Mouse (Mus musculus): ENCODE data around the gene Kdf1. TPM values are rescaled to one million over a fixed set of nuclear protein-coding genes. Genes with fewer than 3 reads are reported as not detected.

The Kdf1 gene
- total RNA-seq (2014; rRNA removed; ENCODE audit: low replicate concordance), result not detected in 2 replicates
- polyA plus RNA-seq (2015; fragmentation: Nextera tagmentation; extraction: Ambion mirVana), result 0.16 and 0.30 TPM in 2 replicates

GRCm38 (mm10) chr4:133518601-133519368 is at the start of gene Kdf1:
TSS of gene Kdf1 (plus strand) at chr4:133518963.
- no peak for DNase-seq (ENCODE audit: low spot score)
- no peak; the same call in 1 of the 2 replicates for ATAC-seq (ENCODE audit: insufficient read depth, low read depth)
- Histone ChIP-seq H3K4me1 (ENCODE audit: control insufficient read depth, insufficient read depth) (no peaks in the 10 kb centered on the region), H3K9ac (replicated peaks; ENCODE audit: low read depth, low read length) (peak within 1 kb of the TSS; percentile 43; the same call in 1 of the 2 replicates), H3K9me3 (replicated peaks; ENCODE audit: control insufficient read depth, low read length) (no peaks in the 10 kb centered on the region), H3K4me3 (ENCODE audit: low read depth, low read length) (peak within 1 kb of the TSS; percentile 45), H3K27ac (ENCODE audit: low read depth) (no peak within 1 kb of the TSS), H3K27me3 (ENCODE audit: control insufficient read depth, insufficient read depth, low read length) (peaks cover 41% of the 10 kb centered on the region), H3K4me2 (ENCODE audit: low read depth, low read length) (peak within 1 kb of the TSS; percentile 62), H3K36me3 (replicated peaks; ENCODE audit: control insufficient read depth, insufficient read depth, low read length) (no peaks in the 10 kb centered on the region)
- no peak for TF ChIP-seq EP300 (IDR thresholded peaks at IDR 0.05; ENCODE audit: low read depth)
- 7% methylated on average over 51 of the region's 69 CpGs for WGBS

DNA sequence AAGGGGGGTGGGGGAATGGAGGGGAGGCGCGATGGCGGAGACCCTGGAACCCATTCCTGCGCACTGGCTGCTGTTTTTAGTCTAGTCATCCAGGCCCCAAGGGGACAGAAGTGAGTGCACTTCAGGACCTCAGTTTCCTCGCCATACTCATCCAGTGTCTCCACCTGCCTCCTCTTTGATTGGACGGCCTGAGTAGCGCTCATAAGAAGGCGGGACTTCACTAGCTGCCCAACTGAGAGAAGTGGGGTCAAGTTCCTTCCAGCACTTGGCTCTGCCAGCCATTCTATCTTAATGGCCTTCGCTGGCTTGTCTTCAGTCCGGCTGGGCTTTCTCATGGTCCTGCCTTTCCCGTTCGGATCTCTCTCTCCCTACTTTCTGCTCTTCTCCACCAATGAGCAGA is 49.6 kb upstream of the Kdf1 start:
- DNase-seq (ENCODE audit: low spot score) (no peak), ATAC-seq (ENCODE audit: insufficient read depth, low read depth) (no peak)
- H3K9ac ChIP-seq (replicated peaks; ENCODE audit: low read depth, low read length), result no peak overlapping the region
- 25% methylated on average over 12 of the region's 12 CpGs for WGBS
- TF ChIP-seq EP300 (IDR thresholded peaks at IDR 0.05; ENCODE audit: low read depth), result no peak
- no peak for TF ChIP-seq CTCF (IDR thresholded peaks at IDR 0.05; ENCODE audit: low read depth)
- H3K4me2 ChIP-seq (ENCODE audit: low read depth, low read length), result peak overlapping the region; percentile 34
- H3K36me3 ChIP-seq (replicated peaks; ENCODE audit: control insufficient read depth, insufficient read depth, low read length), result no peaks in the 10 kb centered on the region
- no peak overlapping the region for H3K4me3 ChIP-seq (ENCODE audit: low read depth, low read length)
- no peaks in the 10 kb centered on the region for H3K27me3 ChIP-seq (ENCODE audit: control insufficient read depth, insufficient read depth, low read length)
- peaks cover 3% of the 10 kb centered on the region for H3K4me1 ChIP-seq (ENCODE audit: control insufficient read depth, insufficient read depth)
- H3K27ac ChIP-seq (ENCODE audit: low read depth), result no peak overlapping the region
- H3K9me3 ChIP-seq (replicated peaks; ENCODE audit: control insufficient read depth, low read length), result peaks cover 5% of the 10 kb centered on the region; the same call in 1 of the 2 replicates

DNA sequence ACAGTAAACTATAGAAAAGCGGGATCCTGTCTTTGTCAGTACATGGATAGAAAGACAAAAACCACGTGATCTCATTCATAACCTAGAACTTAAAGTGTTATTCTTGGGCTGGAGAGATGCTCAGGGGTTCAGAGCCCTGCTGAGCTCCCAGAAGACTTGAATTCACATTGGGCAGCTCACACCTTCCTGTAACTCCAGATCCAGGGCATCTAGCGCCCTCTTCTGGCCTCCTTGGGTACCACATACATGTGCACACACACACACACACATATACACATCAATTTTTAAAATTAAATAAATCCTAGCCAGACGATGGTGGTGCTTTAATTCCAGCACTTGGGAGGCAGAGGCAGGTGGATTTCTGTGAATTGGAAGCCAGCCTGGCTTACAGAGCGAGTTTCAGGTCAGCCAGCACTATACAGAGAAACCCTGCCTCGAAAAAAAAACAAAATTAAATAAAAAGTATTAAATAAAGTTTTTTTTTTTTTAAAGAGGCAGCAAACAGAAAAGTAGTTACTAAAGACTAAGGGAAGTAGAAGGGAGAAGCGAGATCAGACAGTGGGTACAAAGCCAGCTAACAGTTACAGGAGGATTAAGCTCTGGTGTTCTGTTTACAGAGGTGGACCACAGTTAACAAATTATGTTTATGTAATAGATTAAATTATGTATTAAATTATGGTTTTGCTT is 47.5 kb upstream of the Kdf1 start:
- TF ChIP-seq CTCF (IDR thresholded peaks at IDR 0.05; ENCODE audit: low read depth), result 0 out of 2 replicates have a peak, but pooled peaks have one; percentile 4
- no peak for TF ChIP-seq EP300 (IDR thresholded peaks at IDR 0.05; ENCODE audit: low read depth)
- peaks cover 5% of the 10 kb centered on the region; the same call in 1 of the 2 replicates for H3K9me3 ChIP-seq (replicated peaks; ENCODE audit: control insufficient read depth, low read length)
- no peak overlapping the region for H3K9ac ChIP-seq (replicated peaks; ENCODE audit: low read depth, low read length)
- H3K36me3 ChIP-seq (replicated peaks; ENCODE audit: control insufficient read depth, insufficient read depth, low read length), result no peaks in the 10 kb centered on the region
- WGBS, result 78% methylated on average over 7 of the region's 7 CpGs
- H3K27me3 ChIP-seq (ENCODE audit: control insufficient read depth, insufficient read depth, low read length), result 0 out of 2 replicates have a peak, but pooled peaks cover 10% of the 10 kb centered on the region
- ATAC-seq (ENCODE audit: insufficient read depth, low read depth), result no peak
- H3K4me1 ChIP-seq (ENCODE audit: control insufficient read depth, insufficient read depth), result peaks cover 3% of the 10 kb centered on the region; the same call in 1 of the 2 replicates
- H3K4me2 ChIP-seq (ENCODE audit: low read depth, low read length), result no peak overlapping the region
- H3K27ac ChIP-seq (ENCODE audit: low read depth), result no peak overlapping the region
- no peak overlapping the region for H3K4me3 ChIP-seq (ENCODE audit: low read depth, low read length)
- no peak for DNase-seq (ENCODE audit: low spot score)

GRCm38 (mm10) chr4:133473833-133474232 is 44.9 kb upstream of the Kdf1 start:
- Histone ChIP-seq H3K4me2 (ENCODE audit: low read depth, low read length) (no peak overlapping the region), H3K27ac (ENCODE audit: low read depth) (no peak overlapping the region), H3K27me3 (ENCODE audit: control insufficient read depth, insufficient read depth, low read length) (0 out of 2 replicates have a peak, but pooled peaks cover 10% of the 10 kb centered on the region), H3K9me3 (replicated peaks; ENCODE audit: control insufficient read depth, low read length) (peaks cover 5% of the 10 kb centered on the region; the same call in 1 of the 2 replicates), H3K4me1 (ENCODE audit: control insufficient read depth, insufficient read depth) (no peaks in the 10 kb centered on the region), H3K9ac (replicated peaks; ENCODE audit: low read depth, low read length) (no peak overlapping the region), H3K36me3 (replicated peaks; ENCODE audit: control insufficient read depth, insufficient read depth, low read length) (no peaks in the 10 kb centered on the region), H3K4me3 (ENCODE audit: low read depth, low read length) (no peak overlapping the region)
- DNase-seq (ENCODE audit: low spot score) (no peak), ATAC-seq (ENCODE audit: insufficient read depth, low read depth) (no peak)
- WGBS, result 54% methylated on average over 2 of the region's 2 CpGs
- TF ChIP-seq EP300 (IDR thresholded peaks at IDR 0.05; ENCODE audit: low read depth) (no peak), CTCF (IDR thresholded peaks at IDR 0.05; ENCODE audit: low read depth) (no peak)

GRCm38 (mm10) chr4:133479458-133480184 is 39.1 kb upstream of the Kdf1 start, which contains the start of gene Tent5b:
TSS of gene Tent5b (plus strand) at chr4:133480132.
- Histone ChIP-seq H3K27ac (ENCODE audit: low read depth) (no peak within 1 kb of the TSS), H3K27me3 (ENCODE audit: control insufficient read depth, insufficient read depth, low read length) (peaks cover 27% of the 10 kb centered on the region)
- peak; percentile 97 for ATAC-seq (ENCODE audit: insufficient read depth, low read depth)

More at GRCm38 (mm10) chr4:133479458-133480184, 39.1 kb upstream of the Kdf1 start, which contains the start of gene Tent5b:
- H3K4me2 ChIP-seq (ENCODE audit: low read depth, low read length), result peak within 1 kb of the TSS; percentile 58
- peaks cover 28% of the 10 kb centered on the region; the same call in 1 of the 2 replicates for H3K4me1 ChIP-seq (ENCODE audit: control insufficient read depth, insufficient read depth)
- H3K4me3 ChIP-seq (ENCODE audit: low read depth, low read length), result peak within 1 kb of the TSS; percentile 51
- DNase-seq (ENCODE audit: low spot score), result peak; percentile 100
- no peaks in the 10 kb centered on the region for H3K36me3 ChIP-seq (replicated peaks; ENCODE audit: control insufficient read depth, insufficient read depth, low read length)
- TF ChIP-seq EP300 (IDR thresholded peaks at IDR 0.05; ENCODE audit: low read depth) (0 out of 2 replicates have a peak, but pooled peaks have one; percentile 30), CTCF (IDR thresholded peaks at IDR 0.05; ENCODE audit: low read depth) (peak; percentile 96)
- no peaks in the 10 kb centered on the region for H3K9me3 ChIP-seq (replicated peaks; ENCODE audit: control insufficient read depth, low read length)
- H3K9ac ChIP-seq (replicated peaks; ENCODE audit: low read depth, low read length), result peak within 1 kb of the TSS; percentile 57
- WGBS, result 4% methylated on average over 29 of the region's 29 CpGs
